Mouse (Mus musculus) G1E (cell line): ENCODE measurements around the gene Bglap. TPM values are rescaled to one million over a fixed set of nuclear protein-coding genes. Genes with fewer than 3 reads are reported as not detected.
A peak's percentile ranks its signal among the peaks of the same experiment; 100 is the strongest.
"Not testable (repeated sequence)": the region's sequence is repeated elsewhere in the genome, so short reads cannot be mapped to it uniquely, and the experiment has no call there.

ENCODE experiments used
- ATAC-seq: 2 replicates; pipeline ENCODE4 v1.8.0; 2016; ENCODE audit warnings: mild to moderate bottlenecking; ENCODE audit not compliant: insufficient number of reproducible peaks, poor library complexity, low FRiP score, severe bottlenecking; ENCODE audit errors: extremely low read depth
- DNase-seq: peaks from one replicate; pipeline ENCODE4 v3.0.0; 2012; ENCODE audit warnings: low spot score
- H3K27me3 ChIP-seq: 2 replicates; pipeline ENCODE4 v1.6.1; 2012; ENCODE audit warnings: mild to moderate bottlenecking, low read length, inconsistent platforms; ENCODE audit not compliant: insufficient read depth
- H3K36me3 ChIP-seq: replicated peaks from 2 replicates; pipeline ENCODE3; 2012; ENCODE audit warnings: mild to moderate bottlenecking, inconsistent platforms
- H3K4me1 ChIP-seq: 2 replicates; pipeline ENCODE4 v1.6.1; 2012; ENCODE audit warnings: low read depth, low read length, inconsistent platforms, mixed read lengths; ENCODE audit not compliant: insufficient read depth
- H3K4me3 ChIP-seq: 2 replicates; pipeline ENCODE4 v1.5.1; 2012; ENCODE audit warnings: low read depth, mild to moderate bottlenecking, inconsistent platforms, low read length, moderate library complexity, mixed read lengths
- H3K9me3 ChIP-seq: replicated peaks from 2 replicates; pipeline ENCODE4 v1.6.1; 2012; ENCODE audit warnings: inconsistent platforms
- CTCF ChIP-seq: IDR thresholded peaks from 2 replicates; pipeline ENCODE4 v1.5.1; 2012; ENCODE audit warnings: low read depth, low read length, inconsistent platforms, mixed read lengths
- GATA1 ChIP-seq: IDR thresholded peaks from 2 replicates; pipeline ENCODE4 v1.6.1; 2012; ENCODE audit warnings: borderline replicate concordance, low read length, inconsistent platforms, mixed read lengths
- GATA2 ChIP-seq: IDR thresholded peaks from 2 replicates; pipeline ENCODE4 v1.6.1; 2012; ENCODE audit warnings: low read depth, low read length, inconsistent platforms, borderline replicate concordance
- POLR2AphosphoS5 ChIP-seq: IDR thresholded peaks from 2 replicates; pipeline ENCODE4 v1.6.1; 2012; ENCODE audit warnings: low read depth, low read length, inconsistent platforms; ENCODE audit not compliant: insufficient replicate concordance
- TAL1 ChIP-seq: conservative IDR thresholded peaks from 2 replicates; pipeline ENCODE4 v1.6.1; 2012; ENCODE audit warnings: low read depth, low read length, inconsistent platforms, mixed read lengths
- polyA plus RNA-seq: library from polyadenylated mRNA; stranded (reverse); fragments of >175 nt; gene quantifications from 2 replicates; pipeline ENCODE4 v1.2.3, GENCODE M21; 2012
- total RNA-seq, 2 experiments: library from RNA; stranded (forward) in 1 of 2; stranded (reverse) in 1 of 2; fragments of 200-1000 nt in 1 of 2; fragments of >200 nt in 1 of 2; fragmentation: Nextera tagmentation in 1 of 2; gene quantifications; 2 replicates each; pipeline ENCODE4 v1.2.3; 2014 to 2017

Gene Bglap
- not detected in 2 replicates for total RNA-seq (2014; fragmentation: Nextera tagmentation)
- total RNA-seq (2017), result not detected in 2 replicates
- polyA plus RNA-seq, result not detected in 2 replicates

DNA sequence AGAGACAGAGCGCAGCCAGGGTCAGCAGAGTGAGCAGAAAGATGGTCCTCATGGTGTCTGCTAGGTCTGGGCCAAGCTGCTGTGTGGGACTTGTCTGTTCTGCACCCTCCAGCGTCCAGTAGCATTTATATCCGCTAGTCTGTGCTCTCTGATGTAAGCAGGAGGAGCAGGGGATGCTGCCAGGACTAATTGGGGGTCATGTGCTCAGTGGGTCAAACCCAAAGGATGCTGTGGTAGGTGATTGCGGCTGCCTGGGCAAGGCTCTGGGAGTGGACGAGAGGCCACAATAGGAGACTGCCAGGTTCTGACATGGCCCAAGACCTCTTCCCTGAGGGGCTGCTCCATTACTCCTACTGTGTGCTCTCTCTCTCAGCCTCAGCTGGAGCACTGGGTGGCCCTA, at the start of gene Bglap:
Gene Bglap, minus strand, starts transcription at position 101 of the 400 bp plus-strand sequence.
- no peak for TF ChIP-seq CTCF
- TF ChIP-seq GATA2, result no peak
- no peak for TF ChIP-seq POLR2AphosphoS5
- TF ChIP-seq GATA1, result no peak
- TF ChIP-seq TAL1, result no peak
- DNase-seq (no peak), ATAC-seq (no peak)

GRCm38 (mm10) chr3:88428639-88429038, 44.4 kb upstream of the Bglap start:
- H3K4me3 ChIP-seq, ATAC-seq, H3K9me3 ChIP-seq, DNase-seq, H3K36me3 ChIP-seq, H3K27me3 ChIP-seq: not testable (repeated sequence)
- peaks cover 50% of the 10 kb centered on the region for H3K4me1 ChIP-seq

More for the DNA sequence above, at the start of gene Bglap:
- Histone ChIP-seq H3K9me3 (no peaks in the 10 kb centered on the region), H3K4me1 (no peaks in the 10 kb centered on the region), H3K36me3 (peaks cover 3% of the 10 kb centered on the region), H3K27me3 (peaks cover 8% of the 10 kb centered on the region; the same call in 1 of the 2 replicates), H3K4me3 (no peak within 1 kb of the TSS)

DNA sequence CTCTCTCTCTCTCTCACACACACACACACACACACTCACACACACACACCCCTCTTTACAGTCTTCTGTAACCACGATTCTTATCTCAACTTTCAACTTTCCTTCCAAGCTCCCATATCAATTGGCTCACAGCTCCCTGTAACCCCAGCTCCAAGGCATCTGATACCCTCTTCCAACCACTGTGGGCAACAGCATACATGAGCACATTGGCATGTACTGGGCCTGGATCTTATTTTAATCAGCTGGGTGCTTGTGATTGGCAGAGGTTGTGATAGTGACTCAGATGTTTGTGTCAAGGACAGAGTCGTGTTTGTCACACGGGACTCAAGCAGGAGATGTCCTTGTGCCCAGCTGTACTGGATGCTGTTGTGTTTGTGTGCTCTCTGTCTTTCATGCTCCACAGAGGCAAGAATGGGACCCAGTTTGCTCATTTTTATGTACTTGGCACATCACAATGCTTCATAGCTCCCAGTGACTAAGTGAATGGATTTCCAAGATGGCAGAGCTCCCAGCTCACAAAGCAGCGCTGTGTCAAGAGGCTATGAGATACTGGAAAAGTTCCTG, 43.2 kb upstream of the Bglap start:
- H3K4me1 ChIP-seq, result peaks cover 60% of the 10 kb centered on the region
- H3K9me3 ChIP-seq, result no peaks in the 10 kb centered on the region
- DNase-seq, result no peak
- ATAC-seq, result no peak
- peaks cover 10% of the 10 kb centered on the region for H3K36me3 ChIP-seq
- H3K27me3 ChIP-seq, result no peaks in the 10 kb centered on the region
- no peak for TF ChIP-seq GATA2
- no peak for TF ChIP-seq TAL1
- H3K4me3 ChIP-seq, result no peak overlapping the region; the same call in 1 of the 2 replicates

DNA sequence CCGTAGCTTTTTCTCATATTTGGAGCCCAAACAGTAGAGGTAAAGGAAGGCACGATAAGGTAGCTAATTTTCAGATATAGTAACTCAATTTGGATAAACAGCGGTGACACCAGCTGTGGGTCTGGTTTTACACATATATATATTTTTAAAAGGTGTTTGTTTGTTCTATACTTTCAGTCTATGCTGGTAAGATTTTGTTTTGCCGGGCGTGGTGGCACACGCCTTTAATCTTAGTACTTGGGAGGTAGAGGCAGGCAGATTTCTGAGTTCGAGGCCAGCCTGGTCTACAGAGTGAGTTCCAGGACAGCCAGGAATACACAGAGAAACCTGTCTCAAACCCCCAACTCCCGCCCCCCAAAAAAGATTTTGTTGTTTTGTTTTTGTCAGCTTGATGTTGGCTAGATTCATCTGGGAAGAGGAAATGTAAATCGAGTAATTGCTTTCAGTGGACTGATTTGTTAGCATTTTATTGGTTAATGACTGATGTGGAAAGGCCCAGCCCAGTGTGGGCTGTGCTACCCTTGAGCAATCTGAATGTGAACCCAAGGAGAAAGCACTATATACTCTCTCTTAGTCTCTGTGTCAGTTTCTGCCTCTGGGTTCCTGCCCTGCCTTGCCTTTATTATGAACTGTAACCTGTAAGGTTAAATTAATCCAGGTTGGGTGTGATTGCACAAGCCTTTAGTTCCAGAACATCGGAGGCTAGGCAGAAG, 41.6 kb upstream of the Bglap start:
- H3K4me1 ChIP-seq, result peaks cover 66% of the 10 kb centered on the region

DNA sequence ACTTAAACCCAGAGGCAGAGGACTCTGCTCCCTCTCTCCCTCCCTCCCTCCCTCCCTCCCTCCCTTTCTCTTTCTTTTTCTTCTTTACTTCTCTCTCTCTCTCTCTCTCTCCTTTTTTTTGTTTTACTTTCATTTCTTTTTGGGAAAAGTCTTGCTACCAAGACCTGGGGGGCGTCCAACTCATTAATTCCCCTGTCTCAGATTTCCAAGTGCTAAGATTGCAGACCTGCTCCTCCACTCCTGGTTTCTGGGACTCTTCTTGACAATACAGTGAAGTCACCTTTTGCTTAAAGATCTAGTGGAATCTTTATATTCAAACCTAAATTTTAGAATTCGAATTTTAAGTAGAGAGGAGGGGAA, 41.0 kb upstream of the Bglap start:
- H3K9me3 ChIP-seq, result no peaks in the 10 kb centered on the region
- H3K36me3 ChIP-seq, result peaks cover 27% of the 10 kb centered on the region
- ATAC-seq (no peak), DNase-seq (no peak)
- no peak for TF ChIP-seq GATA1
- no peak for TF ChIP-seq POLR2AphosphoS5
- no peak for TF ChIP-seq TAL1
- TF ChIP-seq GATA2, result no peak
- TF ChIP-seq CTCF, result no peak
- peak overlapping the region; percentile 79; the same call in 1 of the 2 replicates for H3K4me3 ChIP-seq
- H3K27me3 ChIP-seq, result no peaks in the 10 kb centered on the region
- H3K4me1 ChIP-seq, result peaks cover 69% of the 10 kb centered on the region

More for the DNA sequence above, 41.6 kb upstream of the Bglap start:
- DNase-seq, result no peak
- Histone ChIP-seq H3K27me3 (no peaks in the 10 kb centered on the region), H3K9me3 (no peaks in the 10 kb centered on the region), H3K4me3 (no peak overlapping the region; the same call in 1 of the 2 replicates), H3K36me3 (peaks cover 22% of the 10 kb centered on the region)
- no peak for TF ChIP-seq GATA2
- no peak for TF ChIP-seq POLR2AphosphoS5
- no peak for TF ChIP-seq GATA1
- TF ChIP-seq CTCF, result no peak
- no peak for TF ChIP-seq TAL1
- ATAC-seq, result no peak

DNA sequence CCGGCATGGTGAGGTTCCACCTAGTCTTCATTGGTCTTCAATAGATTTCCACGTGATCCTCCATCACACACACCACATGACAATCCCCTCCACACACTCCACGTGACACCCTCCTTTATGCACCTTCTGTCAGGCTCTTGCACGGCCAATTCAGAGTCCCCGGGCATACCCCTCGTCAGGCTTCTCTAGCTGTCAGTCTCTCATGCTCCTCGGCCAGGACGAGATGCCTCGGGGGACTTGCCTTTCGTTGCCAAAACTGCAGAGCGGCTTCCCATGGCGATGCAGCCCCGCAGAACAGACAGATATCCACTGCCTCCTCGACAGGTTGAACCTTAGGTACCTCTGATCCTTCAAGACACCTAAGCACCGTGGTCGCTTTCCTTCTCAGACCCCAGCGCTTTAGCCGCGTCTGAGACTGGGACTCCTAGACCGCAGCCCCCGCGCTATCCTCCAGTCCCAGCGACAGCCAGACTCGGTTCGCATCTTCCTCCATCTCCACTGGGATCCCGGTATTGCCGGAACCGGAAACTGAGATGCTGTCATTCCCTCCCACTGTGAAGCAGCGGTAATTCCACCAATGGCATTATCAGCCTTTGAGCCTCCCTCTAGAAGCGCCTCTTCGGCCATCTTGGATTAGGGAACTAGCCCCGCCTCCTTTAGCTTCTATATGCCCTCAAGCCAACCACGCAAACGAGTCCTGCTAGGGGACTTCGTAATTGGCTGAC, 40.5 kb upstream of the Bglap start, which contains the start of gene Slc25a44:
Gene Slc25a44, minus strand, starts transcription at position 535 of the 725 bp plus-strand sequence.
- peaks cover 72% of the 10 kb centered on the region for H3K4me1 ChIP-seq
- no peaks in the 10 kb centered on the region for H3K27me3 ChIP-seq
- peak within 1 kb of the TSS; percentile 79 for H3K4me3 ChIP-seq
- no peaks in the 10 kb centered on the region for H3K9me3 ChIP-seq
- peak; percentile 78 for ATAC-seq
- peaks cover 33% of the 10 kb centered on the region for H3K36me3 ChIP-seq
- DNase-seq, result peak; percentile 90
- TF ChIP-seq POLR2AphosphoS5, result no peak
- TF ChIP-seq GATA2, result no peak
- no peak for TF ChIP-seq GATA1
- no peak for TF ChIP-seq TAL1
- TF ChIP-seq CTCF, result no peak
